Mouse (Mus musculus) limb, embryonic 11.5 days (tissue): ENCODE measurements around the gene Iqca. TPM values are rescaled to one million over a fixed set of nuclear protein-coding genes. Genes with fewer than 3 reads are reported as not detected.
A peak's percentile ranks its signal among the peaks of the same experiment; 100 is the strongest.

Experiments used
- ATAC-seq: fragments of 200-750 bp; cut with Nextera tagmentation; 2 replicates; pipeline ENCODE4 v1.8.0; 2017; ENCODE audit warnings: low read depth; ENCODE audit not compliant: insufficient number of reproducible peaks, low FRiP score, low TSS enrichment
- DNase-seq: peaks from one replicate; pipeline ENCODE4 v3.0.0-alpha.2; 2015; ENCODE audit warnings: low spot score
- H3K27ac ChIP-seq: fragments of 300-500 bp; sonication (generic); replicated peaks from 2 replicates; pipeline ENCODE4 v1.5.1; 2014; ENCODE audit warnings: low read depth, mild to moderate bottlenecking, low read length
- H3K27me3 ChIP-seq: fragments of 300-500 bp; sonication (generic); 2 replicates; pipeline ENCODE4 v1.6.1; 2014; ENCODE audit warnings: mild to moderate bottlenecking, low read length, mixed read lengths; ENCODE audit not compliant: control insufficient read depth, insufficient read depth
- H3K36me3 ChIP-seq: fragments of 300-500 bp; sonication (generic); 2 replicates; pipeline ENCODE4 v1.6.1; 2014; ENCODE audit warnings: mild to moderate bottlenecking, low read length, moderate library complexity, mixed read lengths; ENCODE audit not compliant: control insufficient read depth, insufficient read depth
- H3K4me1 ChIP-seq: fragments of 300-500 bp; sonication (generic); 2 replicates; pipeline ENCODE4 v1.6.1; 2014; ENCODE audit warnings: low read length, mixed read lengths; ENCODE audit not compliant: control insufficient read depth, insufficient read depth
- H3K4me2 ChIP-seq: fragments of 300-500 bp; sonication (generic); 2 replicates; pipeline ENCODE4 v1.6.1; 2014; ENCODE audit warnings: low read depth, mild to moderate bottlenecking, moderate library complexity; ENCODE audit not compliant: severe bottlenecking
- H3K4me3 ChIP-seq: fragments of 300-500 bp; sonication (generic); 2 replicates; pipeline ENCODE4 v1.5.1; 2014; ENCODE audit warnings: low read depth, low read length
- H3K9ac ChIP-seq: fragments of 300-500 bp; sonication (generic); 2 replicates; pipeline ENCODE4 v1.6.1; 2014; ENCODE audit warnings: mild to moderate bottlenecking, low read length
- H3K9me3 ChIP-seq: fragments of 300-500 bp; sonication (generic); 2 replicates; pipeline ENCODE4 v1.6.1; 2016; ENCODE audit warnings: low read length; ENCODE audit not compliant: control insufficient read depth
- WGBS: fragments of 180-500 bp; shearing (Covaris S2); extraction: QIAGEN DNeasy Blood & Tissue Kit; methylation state at CpG from one replicate; pipeline ENCODE4 v1.1.7; 2014; 5-methylcytosine and 5-hydroxymethylcytosine counted together
- polyA plus RNA-seq: library from polyadenylated mRNA; unstranded; fragments of >200 nt; fragmentation: Nextera tagmentation; extraction: Ambion mirVana; gene quantifications from 2 replicates; pipeline ENCODE4 v1.2.1, GENCODE M21; 2014

Gene Iqca
- 0.18 and 0.27 TPM in 2 replicates for polyA plus RNA-seq

GRCm38 (mm10) chr1:90153099-90153744 is at the start of gene Iqca:
Iqca (minus strand) TSS chr1:90153401.
- peak; percentile 88 for ATAC-seq
- peak within 1 kb of the TSS; percentile 30; the same call in 1 of the 2 replicates for H3K27ac ChIP-seq
- no peaks in the 10 kb centered on the region for H3K9me3 ChIP-seq
- H3K4me3 ChIP-seq = 0 out of 2 replicates have a peak within 1 kb of the TSS, but pooled peaks have one; percentile 12
- peak within 1 kb of the TSS; percentile 53 for H3K9ac ChIP-seq
- no peaks in the 10 kb centered on the region for H3K27me3 ChIP-seq
- no peaks in the 10 kb centered on the region for H3K36me3 ChIP-seq
- H3K4me1 ChIP-seq = peaks cover 14% of the 10 kb centered on the region
- WGBS = 4% methylated on average over 18 of the region's 18 CpGs
- peak within 1 kb of the TSS; percentile 44 for H3K4me2 ChIP-seq
- peak; percentile 87 for DNase-seq

GRCm38 (mm10) chr1:90202207-90202978 is 49.2 kb upstream of the Iqca start:
- DNase-seq = peak; percentile 68
- H3K36me3 ChIP-seq = no peaks in the 10 kb centered on the region
- 7% methylated on average over 23 of the region's 23 CpGs for WGBS
- H3K4me1 ChIP-seq = peaks cover 17% of the 10 kb centered on the region
- no peaks in the 10 kb centered on the region for H3K9me3 ChIP-seq
- no peak overlapping the region for H3K9ac ChIP-seq
- no peak overlapping the region for H3K4me3 ChIP-seq
- peak; percentile 24; the same call in 1 of the 2 replicates for ATAC-seq
- no peak overlapping the region; the same call in 1 of the 2 replicates for H3K4me2 ChIP-seq
- H3K27ac ChIP-seq = no peak overlapping the region
- peaks cover 2% of the 10 kb centered on the region; the same call in 1 of the 2 replicates for H3K27me3 ChIP-seq

GRCm38 (mm10) chr1:90201655-90202054 is 48.5 kb upstream of the Iqca start:
- DNase-seq (no peak), ATAC-seq (no peak)
- H3K4me2 ChIP-seq = no peak overlapping the region
- H3K9me3 ChIP-seq = no peaks in the 10 kb centered on the region
- WGBS = 46% methylated on average over 2 of the region's 2 CpGs
- no peak overlapping the region for H3K4me3 ChIP-seq
- H3K36me3 ChIP-seq = no peaks in the 10 kb centered on the region
- H3K27me3 ChIP-seq = peaks cover 2% of the 10 kb centered on the region; the same call in 1 of the 2 replicates
- no peak overlapping the region for H3K27ac ChIP-seq
- H3K9ac ChIP-seq = no peak overlapping the region
- peaks cover 13% of the 10 kb centered on the region for H3K4me1 ChIP-seq

GRCm38 (mm10) chr1:90201246-90201645 is 48.0 kb upstream of the Iqca start:
- Histone ChIP-seq H3K36me3 (no peaks in the 10 kb centered on the region), H3K9ac (no peak overlapping the region), H3K27ac (no peak overlapping the region), H3K4me3 (no peak overlapping the region), H3K27me3 (peaks cover 2% of the 10 kb centered on the region; the same call in 1 of the 2 replicates), H3K4me1 (peaks cover 10% of the 10 kb centered on the region), H3K4me2 (no peak overlapping the region), H3K9me3 (no peaks in the 10 kb centered on the region)
- no peak for ATAC-seq
- no peak for DNase-seq
- 77% methylated on average over 5 of the region's 5 CpGs for WGBS

- no peaks in the 10 kb centered on the region for H3K27me3 ChIP-seq
- no peak overlapping the region for H3K9ac ChIP-seq
- 92% methylated on average over 6 of the region's 6 CpGs for WGBS
- ATAC-seq = no peak
- no peak overlapping the region for H3K27ac ChIP-seq
- H3K4me2 ChIP-seq = no peak overlapping the region
- H3K4me3 ChIP-seq = no peak overlapping the region
- no peaks in the 10 kb centered on the region for H3K36me3 ChIP-seq
- 0 out of 2 replicates have a peak, but pooled peaks cover 5% of the 10 kb centered on the region for H3K4me1 ChIP-seq
- no peaks in the 10 kb centered on the region for H3K9me3 ChIP-seq
- DNase-seq = no peak
These were observed 35.8 kb upstream of the Iqca start for GRCm38 (mm10) chr1:90189046-90189445.

GRCm38 (mm10) chr1:90186874-90187273 is 33.7 kb upstream of the Iqca start:
- 88% methylated on average over 5 of the region's 5 CpGs for WGBS
- H3K4me1 ChIP-seq = 0 out of 2 replicates have a peak, but pooled peaks cover 5% of the 10 kb centered on the region
- no peak for ATAC-seq

GRCm38 (mm10) chr1:90186173-90186572 is 33.0 kb upstream of the Iqca start:
- Histone ChIP-seq H3K9me3 (no peaks in the 10 kb centered on the region), H3K4me3 (no peak overlapping the region), H3K4me1 (0 out of 2 replicates have a peak, but pooled peaks cover 5% of the 10 kb centered on the region), H3K27me3 (no peaks in the 10 kb centered on the region), H3K4me2 (no peak overlapping the region), H3K36me3 (no peaks in the 10 kb centered on the region), H3K9ac (no peak overlapping the region), H3K27ac (no peak overlapping the region)
- no peak for DNase-seq
- no peak for ATAC-seq
- 89% methylated on average over 4 of the region's 4 CpGs for WGBS

More at GRCm38 (mm10) chr1:90186874-90187273, 33.7 kb upstream of the Iqca start:
- no peak for DNase-seq
- Histone ChIP-seq H3K4me2 (no peak overlapping the region), H3K27me3 (no peaks in the 10 kb centered on the region), H3K27ac (no peak overlapping the region), H3K36me3 (no peaks in the 10 kb centered on the region), H3K4me3 (no peak overlapping the region), H3K9me3 (no peaks in the 10 kb centered on the region), H3K9ac (no peak overlapping the region)

GRCm38 (mm10) chr1:90183602-90184001 is 30.4 kb upstream of the Iqca start:
- Histone ChIP-seq H3K27ac (no peak overlapping the region), H3K36me3 (no peaks in the 10 kb centered on the region), H3K9ac (no peak overlapping the region), H3K4me3 (no peak overlapping the region), H3K9me3 (no peaks in the 10 kb centered on the region), H3K27me3 (no peaks in the 10 kb centered on the region), H3K4me2 (no peak overlapping the region), H3K4me1 (no peaks in the 10 kb centered on the region)
- DNase-seq = no peak
- ATAC-seq = no peak
- WGBS = 42% methylated on average over 6 of the region's 6 CpGs
